Mouse (Mus musculus): ENCODE measurements around the gene Tmem106a. TPM values are rescaled to one million over a fixed set of nuclear protein-coding genes. Genes with fewer than 3 reads are reported as not detected.

Gene Tmem106a
- polyA plus RNA-seq (2014; fragmentation: Nextera tagmentation; extraction: Ambion mirVana), result 6.2 and 6.8 TPM in 2 replicates

- Histone ChIP-seq H3K27me3 (replicated peaks; ENCODE audit: control insufficient read depth, insufficient read depth, low read length) (no peaks in the 10 kb centered on the region), H3K36me3 (ENCODE audit: control insufficient read depth, insufficient read depth, low read length) (peaks cover 8% of the 10 kb centered on the region), H3K4me3 (ENCODE audit: low read depth, low read length) (peak within 1 kb of the TSS; percentile 51), H3K4me1 (replicated peaks; ENCODE audit: control insufficient read depth, insufficient read depth, low read length) (peaks cover 6% of the 10 kb centered on the region), H3K9me3 (ENCODE audit: control insufficient read depth, low read length) (no peaks in the 10 kb centered on the region), H3K9ac (ENCODE audit: low read depth, low read length) (peak within 1 kb of the TSS; percentile 69), H3K4me2 (peak within 1 kb of the TSS; percentile 71), H3K27ac (ENCODE audit: low read depth, low read length) (peak within 1 kb of the TSS; percentile 38; the same call in 1 of the 2 replicates)
- peak; percentile 84 for DNase-seq (ENCODE audit: low spot score)
- peak; percentile 84 for ATAC-seq (replicated peaks; ENCODE audit: low FRiP score)
- 17% methylated on average over 30 of the region's 31 CpGs for WGBS
These were observed at the start of gene Tmem106a for GRCm38 (mm10) chr11:101582054-101583035. Gene Tmem106a (plus strand): TSS chr11:101582242.

DNA sequence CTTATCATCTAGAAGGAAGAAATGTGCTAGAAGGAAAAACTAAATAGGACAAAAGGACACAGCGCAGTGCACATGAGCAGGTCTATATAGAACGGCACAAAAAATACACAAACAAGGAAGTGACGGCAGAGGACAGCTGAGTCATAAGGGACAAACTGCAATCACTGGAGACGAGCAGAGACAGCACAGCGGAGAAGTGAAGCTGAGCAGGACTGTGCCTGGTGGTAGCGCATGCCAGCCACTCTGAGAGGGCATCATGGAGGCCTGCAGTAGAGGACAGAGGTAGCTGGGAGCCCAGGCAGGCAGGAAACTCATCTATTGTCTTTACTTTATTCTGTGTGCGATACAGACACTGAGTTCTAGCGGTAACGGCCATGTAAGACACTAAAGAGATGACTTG, 38.5 kb upstream of the Tmem106a start:
- H3K36me3 ChIP-seq (ENCODE audit: control insufficient read depth, insufficient read depth, low read length), result peaks cover 12% of the 10 kb centered on the region; the same call in 1 of the 2 replicates

DNA sequence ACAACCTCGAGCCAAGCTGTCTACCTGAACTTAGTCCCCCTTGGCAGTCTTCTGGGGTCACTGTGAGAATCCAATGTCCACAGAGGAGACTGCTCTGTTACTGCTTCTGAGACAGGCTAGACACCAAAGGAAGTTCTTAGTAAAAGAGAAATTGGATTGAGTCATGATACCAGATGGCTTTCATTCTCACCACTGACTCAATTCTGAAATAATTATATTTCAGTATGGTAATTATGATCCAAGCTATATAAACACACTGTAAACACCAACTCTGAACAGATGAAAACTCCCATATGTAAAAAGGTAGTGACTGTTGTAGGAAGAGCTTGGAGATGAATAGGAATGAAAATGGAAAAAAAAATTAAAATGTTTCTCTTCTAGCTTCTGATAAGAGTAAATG, 37.9 kb upstream of the Tmem106a start:
- WGBS, result 57% methylated on average over 1 of the region's 1 CpGs

More for the DNA sequence above, 38.5 kb upstream of the Tmem106a start:
- no peak for DNase-seq (ENCODE audit: low spot score)
- Histone ChIP-seq H3K4me2 (no peak overlapping the region), H3K4me1 (replicated peaks; ENCODE audit: control insufficient read depth, insufficient read depth, low read length) (no peaks in the 10 kb centered on the region), H3K27ac (ENCODE audit: low read depth, low read length) (no peak overlapping the region), H3K9me3 (ENCODE audit: control insufficient read depth, low read length) (no peaks in the 10 kb centered on the region), H3K4me3 (ENCODE audit: low read depth, low read length) (no peak overlapping the region), H3K9ac (ENCODE audit: low read depth, low read length) (no peak overlapping the region), H3K27me3 (replicated peaks; ENCODE audit: control insufficient read depth, insufficient read depth, low read length) (no peaks in the 10 kb centered on the region)
- ATAC-seq (replicated peaks; ENCODE audit: low FRiP score), result no peak
- 87% methylated on average over 9 of the region's 9 CpGs for WGBS

GRCm38 (mm10) chr11:101548526-101548925, 33.5 kb upstream of the Tmem106a start:
- Histone ChIP-seq H3K9me3 (ENCODE audit: control insufficient read depth, low read length) (no peaks in the 10 kb centered on the region), H3K4me2 (no peak overlapping the region), H3K4me3 (ENCODE audit: low read depth, low read length) (no peak overlapping the region), H3K36me3 (ENCODE audit: control insufficient read depth, insufficient read depth, low read length) (peaks cover 14% of the 10 kb centered on the region; the same call in 1 of the 2 replicates), H3K4me1 (replicated peaks; ENCODE audit: control insufficient read depth, insufficient read depth, low read length) (peaks cover 6% of the 10 kb centered on the region), H3K27ac (ENCODE audit: low read depth, low read length) (no peak overlapping the region), H3K9ac (ENCODE audit: low read depth, low read length) (no peak overlapping the region), H3K27me3 (replicated peaks; ENCODE audit: control insufficient read depth, insufficient read depth, low read length) (no peaks in the 10 kb centered on the region)
- DNase-seq (ENCODE audit: low spot score) (no peak), ATAC-seq (replicated peaks; ENCODE audit: low FRiP score) (no peak)

More for the DNA sequence above, 37.9 kb upstream of the Tmem106a start:
- no peak overlapping the region for H3K9ac ChIP-seq (ENCODE audit: low read depth, low read length)
- no peaks in the 10 kb centered on the region for H3K9me3 ChIP-seq (ENCODE audit: control insufficient read depth, low read length)
- no peak overlapping the region for H3K4me3 ChIP-seq (ENCODE audit: low read depth, low read length)
- no peaks in the 10 kb centered on the region for H3K4me1 ChIP-seq (replicated peaks; ENCODE audit: control insufficient read depth, insufficient read depth, low read length)
- ATAC-seq (replicated peaks; ENCODE audit: low FRiP score) (no peak), DNase-seq (ENCODE audit: low spot score) (no peak)
- no peaks in the 10 kb centered on the region for H3K27me3 ChIP-seq (replicated peaks; ENCODE audit: control insufficient read depth, insufficient read depth, low read length)
- no peak overlapping the region; the same call in 1 of the 2 replicates for H3K27ac ChIP-seq (ENCODE audit: low read depth, low read length)
- H3K36me3 ChIP-seq (ENCODE audit: control insufficient read depth, insufficient read depth, low read length), result peaks cover 15% of the 10 kb centered on the region; the same call in 1 of the 2 replicates
- no peak overlapping the region for H3K4me2 ChIP-seq

GRCm38 (mm10) chr11:101551751-101552475, 30.1 kb upstream of the Tmem106a start, which contains the start of the genes Brca1 and Nbr1:
Gene Brca1 (minus strand): TSS chr11:101551955.
Gene Nbr1 (plus strand): TSS chr11:101552149.
- peak within 1 kb of the TSS; percentile 82 for H3K4me2 ChIP-seq
- under 1% methylated on average over 43 of the region's 43 CpGs for WGBS
- DNase-seq (ENCODE audit: low spot score) (peak; percentile 95), ATAC-seq (replicated peaks; ENCODE audit: low FRiP score) (peak; percentile 76)
- H3K27ac ChIP-seq (ENCODE audit: low read depth, low read length), result peak within 1 kb of the TSS; percentile 83
- H3K27me3 ChIP-seq (replicated peaks; ENCODE audit: control insufficient read depth, insufficient read depth, low read length), result no peaks in the 10 kb centered on the region
- H3K9me3 ChIP-seq (ENCODE audit: control insufficient read depth, low read length), result no peaks in the 10 kb centered on the region
- H3K4me3 ChIP-seq (ENCODE audit: low read depth, low read length), result peak within 1 kb of the TSS; percentile 72
- H3K9ac ChIP-seq (ENCODE audit: low read depth, low read length), result peak within 1 kb of the TSS; percentile 83
- H3K36me3 ChIP-seq (ENCODE audit: control insufficient read depth, insufficient read depth, low read length), result peaks cover 13% of the 10 kb centered on the region; the same call in 1 of the 2 replicates
- peaks cover 12% of the 10 kb centered on the region for H3K4me1 ChIP-seq (replicated peaks; ENCODE audit: control insufficient read depth, insufficient read depth, low read length)

GRCm38 (mm10) chr11:101552476-101553300, 29.4 kb upstream of the Tmem106a start:
- H3K9ac ChIP-seq (ENCODE audit: low read depth, low read length), result peak overlapping the region; percentile 82
- H3K4me2 ChIP-seq, result peak overlapping the region; percentile 82
- peaks cover 12% of the 10 kb centered on the region for H3K4me1 ChIP-seq (replicated peaks; ENCODE audit: control insufficient read depth, insufficient read depth, low read length)
- DNase-seq (ENCODE audit: low spot score) (peak; percentile 93), ATAC-seq (replicated peaks; ENCODE audit: low FRiP score) (peak; percentile 94)
- H3K27ac ChIP-seq (ENCODE audit: low read depth, low read length), result peak overlapping the region; percentile 83
- peak overlapping the region; percentile 72 for H3K4me3 ChIP-seq (ENCODE audit: low read depth, low read length)
- WGBS, result under 1% methylated on average over 37 of the region's 37 CpGs
- H3K36me3 ChIP-seq (ENCODE audit: control insufficient read depth, insufficient read depth, low read length), result peaks cover 12% of the 10 kb centered on the region; the same call in 1 of the 2 replicates
- no peaks in the 10 kb centered on the region for H3K27me3 ChIP-seq (replicated peaks; ENCODE audit: control insufficient read depth, insufficient read depth, low read length)
- H3K9me3 ChIP-seq (ENCODE audit: control insufficient read depth, low read length), result no peaks in the 10 kb centered on the region

DNA sequence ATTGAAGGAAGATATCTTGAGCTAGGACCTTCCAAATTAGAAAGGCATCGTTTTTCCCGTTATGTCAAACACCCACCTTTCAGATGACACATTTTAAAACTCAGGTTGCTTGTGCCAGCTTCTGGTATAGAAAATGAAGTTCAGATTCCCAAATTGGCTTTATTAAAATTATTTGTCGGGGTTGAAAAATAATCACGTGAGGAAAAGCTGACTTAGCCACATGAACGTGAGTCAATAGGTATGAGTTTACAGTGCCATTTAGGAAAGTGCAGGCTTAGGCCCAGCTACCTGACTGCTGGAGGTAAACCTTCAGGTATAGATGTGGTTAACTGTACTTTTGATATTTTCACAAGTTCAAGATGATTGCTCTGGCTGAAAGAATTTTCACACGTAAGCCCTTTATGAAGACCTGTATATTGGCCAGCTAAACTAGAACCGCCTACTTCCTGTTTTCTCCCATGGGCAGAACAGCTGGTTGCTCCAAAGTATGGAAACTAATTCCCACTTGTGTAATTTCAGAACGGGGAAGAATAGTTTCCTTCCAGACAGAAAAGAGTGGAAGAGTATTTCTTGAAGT, 28.6 kb upstream of the Tmem106a start:
- Histone ChIP-seq H3K9ac (ENCODE audit: low read depth, low read length) (peak overlapping the region; percentile 82), H3K36me3 (ENCODE audit: control insufficient read depth, insufficient read depth, low read length) (peaks cover 12% of the 10 kb centered on the region; the same call in 1 of the 2 replicates), H3K4me2 (peak overlapping the region; percentile 82), H3K9me3 (ENCODE audit: control insufficient read depth, low read length) (no peaks in the 10 kb centered on the region), H3K4me1 (replicated peaks; ENCODE audit: control insufficient read depth, insufficient read depth, low read length) (peaks cover 12% of the 10 kb centered on the region), H3K27ac (ENCODE audit: low read depth, low read length) (peak overlapping the region; percentile 73), H3K27me3 (replicated peaks; ENCODE audit: control insufficient read depth, insufficient read depth, low read length) (no peaks in the 10 kb centered on the region), H3K4me3 (ENCODE audit: low read depth, low read length) (peak overlapping the region; percentile 72)
- WGBS, result 12% methylated on average over 8 of the region's 8 CpGs
- ATAC-seq (replicated peaks; ENCODE audit: low FRiP score), result no peak
- no peak for DNase-seq (ENCODE audit: low spot score)

Measured in liver, embryonic 11.5 days (tissue).